Mouse (Mus musculus): ENCODE measurements around the gene Isl2. TPM values are rescaled to one million over a fixed set of nuclear protein-coding genes. Genes with fewer than 3 reads are reported as not detected.

The Isl2 gene
- polyA plus RNA-seq, 1 experiment from 2014 or later: 1.00 TPM

- ATAC-seq (replicated peaks; ENCODE audit: extremely low read depth, insufficient read depth, low FRiP score): no peak
- H3K27me3 ChIP-seq (ENCODE audit: control insufficient read depth, insufficient read depth, low read length): peaks cover 61% of the 10 kb centered on the region
- no peak overlapping the region for H3K4me2 ChIP-seq (ENCODE audit: low read depth, low read length)
- H3K4me1 ChIP-seq (ENCODE audit: control insufficient read depth, insufficient read depth, low read length): peaks cover 13% of the 10 kb centered on the region
- H3K36me3 ChIP-seq (ENCODE audit: control insufficient read depth, insufficient read depth): no peaks in the 10 kb centered on the region
- no peaks in the 10 kb centered on the region for H3K9me3 ChIP-seq (replicated peaks; ENCODE audit: control insufficient read depth, low read length)
- no peak overlapping the region for H3K4me3 ChIP-seq (ENCODE audit: low read length)
- no peak overlapping the region for H3K27ac ChIP-seq (ENCODE audit: low read length)
- no peak overlapping the region for H3K9ac ChIP-seq (ENCODE audit: low read length)
- WGBS: 10% methylated on average over 1 of the region's 1 CpGs
Observed at GRCm38 (mm10) chr9:55539006-55539405, 534 bp downstream of the Isl2 start.

DNA sequence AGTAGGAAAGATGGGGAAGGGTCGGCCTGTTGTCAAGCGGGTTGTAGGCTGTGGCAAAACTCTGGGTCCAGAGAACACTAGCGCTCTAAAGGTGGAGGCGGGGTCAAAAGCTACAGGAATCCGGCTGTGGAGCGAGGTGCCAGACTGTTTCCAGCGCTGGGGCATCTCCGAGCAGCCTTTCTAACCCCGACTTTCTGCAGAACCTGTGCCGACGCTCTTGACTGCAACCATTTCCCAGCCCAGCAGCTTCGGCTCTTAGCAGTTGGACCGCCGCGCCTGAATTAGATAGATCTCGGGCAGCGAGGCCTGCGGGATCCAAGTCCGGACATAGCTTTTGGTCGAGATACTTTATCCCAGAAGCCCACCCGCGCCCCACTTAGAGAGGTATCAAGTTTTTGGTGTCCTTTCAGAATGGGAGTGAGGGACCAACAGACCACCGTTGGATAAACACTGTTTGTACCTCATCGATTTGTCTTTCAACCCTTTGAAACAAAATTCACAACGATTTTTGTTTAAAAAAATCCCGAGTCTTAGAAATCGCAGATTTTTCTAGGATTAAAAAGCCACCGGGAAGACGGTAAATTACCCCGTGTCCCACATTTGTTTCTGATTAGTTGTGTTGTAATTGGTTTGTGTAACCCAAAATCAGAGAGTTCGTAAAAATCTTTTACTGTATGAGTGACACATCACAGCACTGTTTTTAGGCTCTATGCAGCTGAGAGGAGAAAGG is 1.4 kb downstream of the Isl2 start:
- Histone ChIP-seq H3K27me3 (ENCODE audit: control insufficient read depth, insufficient read depth, low read length) (peaks cover 66% of the 10 kb centered on the region), H3K4me3 (ENCODE audit: low read length) (peak overlapping the region; percentile 44), H3K9me3 (replicated peaks; ENCODE audit: control insufficient read depth, low read length) (no peaks in the 10 kb centered on the region), H3K4me2 (ENCODE audit: low read depth, low read length) (peak overlapping the region; percentile 5; the same call in 1 of the 2 replicates), H3K27ac (ENCODE audit: low read length) (no peak overlapping the region), H3K4me1 (ENCODE audit: control insufficient read depth, insufficient read depth, low read length) (peaks cover 19% of the 10 kb centered on the region), H3K9ac (ENCODE audit: low read length) (no peak overlapping the region), H3K36me3 (ENCODE audit: control insufficient read depth, insufficient read depth) (no peaks in the 10 kb centered on the region)
- ATAC-seq (replicated peaks; ENCODE audit: extremely low read depth, insufficient read depth, low FRiP score): no peak
- 3% methylated on average over 31 of the region's 31 CpGs for WGBS

GRCm38 (mm10) chr9:55540391-55540770 is 1.9 kb downstream of the Isl2 start:
- Histone ChIP-seq H3K4me2 (ENCODE audit: low read depth, low read length) (peak overlapping the region; percentile 72), H3K36me3 (ENCODE audit: control insufficient read depth, insufficient read depth) (no peaks in the 10 kb centered on the region), H3K9ac (ENCODE audit: low read length) (no peak overlapping the region), H3K27ac (ENCODE audit: low read length) (no peak overlapping the region), H3K27me3 (ENCODE audit: control insufficient read depth, insufficient read depth, low read length) (peaks cover 72% of the 10 kb centered on the region), H3K4me1 (ENCODE audit: control insufficient read depth, insufficient read depth, low read length) (peaks cover 23% of the 10 kb centered on the region), H3K9me3 (replicated peaks; ENCODE audit: control insufficient read depth, low read length) (no peaks in the 10 kb centered on the region), H3K4me3 (ENCODE audit: low read length) (peak overlapping the region; percentile 44)
- WGBS: 2% methylated on average over 12 of the region's 12 CpGs
- ATAC-seq (replicated peaks; ENCODE audit: extremely low read depth, insufficient read depth, low FRiP score): no peak

GRCm38 (mm10) chr9:55540888-55541287 is 2.4 kb downstream of the Isl2 start:
- Histone ChIP-seq H3K36me3 (ENCODE audit: control insufficient read depth, insufficient read depth) (no peaks in the 10 kb centered on the region), H3K4me2 (ENCODE audit: low read depth, low read length) (peak overlapping the region; percentile 72), H3K4me3 (ENCODE audit: low read length) (peak overlapping the region; percentile 44), H3K4me1 (ENCODE audit: control insufficient read depth, insufficient read depth, low read length) (peaks cover 27% of the 10 kb centered on the region), H3K9ac (ENCODE audit: low read length) (no peak overlapping the region), H3K27ac (ENCODE audit: low read length) (no peak overlapping the region), H3K9me3 (replicated peaks; ENCODE audit: control insufficient read depth, low read length) (no peaks in the 10 kb centered on the region; the same call in 1 of the 2 replicates), H3K27me3 (ENCODE audit: control insufficient read depth, insufficient read depth, low read length) (peaks cover 76% of the 10 kb centered on the region)
- under 1% methylated on average over 28 of the region's 28 CpGs for WGBS
- ATAC-seq (replicated peaks; ENCODE audit: extremely low read depth, insufficient read depth, low FRiP score): peak; percentile 49

- no peak for ATAC-seq (replicated peaks; ENCODE audit: extremely low read depth, insufficient read depth, low FRiP score)
- 1% methylated on average over 59 of the region's 59 CpGs for WGBS
- H3K4me2 ChIP-seq (ENCODE audit: low read depth, low read length): peak overlapping the region; percentile 72
- no peak overlapping the region for H3K9ac ChIP-seq (ENCODE audit: low read length)
- peaks cover 80% of the 10 kb centered on the region for H3K27me3 ChIP-seq (ENCODE audit: control insufficient read depth, insufficient read depth, low read length)
- H3K4me3 ChIP-seq (ENCODE audit: low read length): peak overlapping the region; percentile 44
- H3K4me1 ChIP-seq (ENCODE audit: control insufficient read depth, insufficient read depth, low read length): peaks cover 36% of the 10 kb centered on the region
- H3K27ac ChIP-seq (ENCODE audit: low read length): no peak overlapping the region
- no peaks in the 10 kb centered on the region for H3K36me3 ChIP-seq (ENCODE audit: control insufficient read depth, insufficient read depth)
- H3K9me3 ChIP-seq (replicated peaks; ENCODE audit: control insufficient read depth, low read length): peaks cover 3% of the 10 kb centered on the region; the same call in 1 of the 2 replicates
Observed at GRCm38 (mm10) chr9:55541681-55542365, 3.4 kb downstream of the Isl2 start.

DNA sequence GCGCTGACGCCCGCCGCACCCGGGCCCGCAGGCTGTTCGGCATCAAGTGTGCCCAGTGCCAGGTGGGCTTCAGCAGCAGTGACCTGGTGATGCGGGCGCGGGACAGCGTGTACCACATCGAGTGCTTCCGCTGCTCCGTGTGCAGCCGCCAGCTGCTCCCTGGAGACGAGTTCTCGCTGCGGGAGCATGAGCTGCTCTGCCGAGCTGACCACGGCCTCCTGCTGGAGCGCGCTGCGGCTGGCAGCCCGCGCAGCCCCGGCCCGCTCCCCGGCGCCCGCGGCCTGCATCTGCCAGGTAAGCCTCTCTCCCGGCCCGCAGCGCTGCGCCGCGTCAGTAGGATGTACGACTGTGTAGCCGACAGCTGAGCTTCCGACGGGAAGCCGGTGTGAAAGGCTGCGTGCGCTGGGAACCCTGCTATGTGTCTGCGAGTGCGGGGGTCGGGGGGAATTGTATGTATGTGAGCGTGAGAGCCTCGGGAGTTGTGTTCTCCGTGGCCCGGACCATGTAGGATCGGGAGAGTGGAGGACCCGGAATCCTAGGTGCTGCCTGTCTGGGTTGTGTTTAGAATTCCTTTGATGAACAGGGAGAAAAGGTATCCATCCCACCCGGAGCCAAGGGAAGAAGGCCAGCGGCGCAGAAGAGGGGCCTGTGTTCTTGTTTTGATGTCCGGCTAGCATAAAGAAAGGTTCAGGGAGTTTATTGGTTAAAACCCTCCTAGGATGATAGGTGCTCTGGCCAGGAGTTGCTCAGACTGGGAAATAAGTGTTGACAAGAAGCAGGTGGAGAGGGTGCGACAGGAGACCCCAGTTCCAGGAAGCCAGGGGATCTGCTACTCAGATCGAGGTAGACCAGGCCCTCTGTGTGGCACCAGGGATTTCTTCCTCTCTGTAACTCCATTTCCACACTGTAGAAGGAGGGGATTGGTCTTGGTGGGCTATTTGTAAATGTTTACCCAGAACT is 4.2 kb downstream of the Isl2 start:
- H3K27me3 ChIP-seq (ENCODE audit: control insufficient read depth, insufficient read depth, low read length): peaks cover 80% of the 10 kb centered on the region
- no peak overlapping the region for H3K27ac ChIP-seq (ENCODE audit: low read length)
- H3K4me1 ChIP-seq (ENCODE audit: control insufficient read depth, insufficient read depth, low read length): peaks cover 36% of the 10 kb centered on the region
- H3K4me3 ChIP-seq (ENCODE audit: low read length): peak overlapping the region; percentile 44
- H3K9ac ChIP-seq (ENCODE audit: low read length): no peak overlapping the region
- H3K36me3 ChIP-seq (ENCODE audit: control insufficient read depth, insufficient read depth): no peaks in the 10 kb centered on the region
- no peak for ATAC-seq (replicated peaks; ENCODE audit: extremely low read depth, insufficient read depth, low FRiP score)
- H3K9me3 ChIP-seq (replicated peaks; ENCODE audit: control insufficient read depth, low read length): peaks cover 3% of the 10 kb centered on the region; the same call in 1 of the 2 replicates
- peak overlapping the region; percentile 72 for H3K4me2 ChIP-seq (ENCODE audit: low read depth, low read length)
- WGBS: 4% methylated on average over 59 of the region's 59 CpGs

- Histone ChIP-seq H3K9me3 (replicated peaks; ENCODE audit: control insufficient read depth, low read length) (peaks cover 3% of the 10 kb centered on the region; the same call in 1 of the 2 replicates), H3K27me3 (ENCODE audit: control insufficient read depth, insufficient read depth, low read length) (peaks cover 82% of the 10 kb centered on the region), H3K36me3 (ENCODE audit: control insufficient read depth, insufficient read depth) (no peaks in the 10 kb centered on the region), H3K4me3 (ENCODE audit: low read length) (peak overlapping the region; percentile 34), H3K4me2 (ENCODE audit: low read depth, low read length) (no peak overlapping the region), H3K4me1 (ENCODE audit: control insufficient read depth, insufficient read depth, low read length) (peaks cover 36% of the 10 kb centered on the region), H3K9ac (ENCODE audit: low read length) (no peak overlapping the region), H3K27ac (ENCODE audit: low read length) (no peak overlapping the region)
- no peak for ATAC-seq (replicated peaks; ENCODE audit: extremely low read depth, insufficient read depth, low FRiP score)
- WGBS: 21% methylated on average over 8 of the region's 8 CpGs
Observed at GRCm38 (mm10) chr9:55543336-55543702, 4.8 kb downstream of the Isl2 start.

DNA sequence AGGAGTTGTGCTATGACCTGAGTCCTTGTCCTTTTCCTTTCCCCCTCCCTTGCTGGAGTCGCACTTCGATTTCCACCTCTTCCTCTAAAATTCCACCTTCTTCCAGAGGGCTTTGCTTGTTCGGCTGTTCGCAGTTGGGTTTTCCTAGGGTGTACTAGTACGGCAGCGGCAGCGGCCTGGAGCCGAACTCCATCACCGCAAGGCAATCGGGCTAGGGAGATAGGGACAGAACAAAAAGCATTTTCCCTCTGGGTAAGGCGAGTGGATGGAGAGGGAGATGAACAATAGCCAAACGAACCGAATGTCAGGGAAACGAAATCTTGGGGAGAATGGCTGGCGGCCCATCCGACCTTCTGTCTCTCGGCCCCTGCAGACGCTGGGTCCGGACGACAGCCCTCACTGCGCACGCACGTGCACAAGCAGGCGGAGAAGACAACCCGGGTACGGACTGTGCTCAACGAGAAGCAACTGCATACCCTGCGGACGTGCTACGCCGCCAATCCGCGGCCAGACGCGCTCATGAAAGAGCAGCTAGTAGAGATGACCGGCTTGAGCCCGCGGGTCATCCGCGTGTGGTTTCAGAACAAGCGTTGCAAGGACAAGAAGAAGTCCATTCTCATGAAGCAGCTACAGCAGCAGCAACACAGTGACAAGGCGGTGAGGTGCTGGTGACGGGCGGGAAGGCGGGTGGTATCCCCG is 5.4 kb downstream of the Isl2 start:
- Histone ChIP-seq H3K9ac (ENCODE audit: low read length) (no peak overlapping the region), H3K4me1 (ENCODE audit: control insufficient read depth, insufficient read depth, low read length) (peaks cover 36% of the 10 kb centered on the region), H3K4me3 (ENCODE audit: low read length) (peak overlapping the region; percentile 34), H3K9me3 (replicated peaks; ENCODE audit: control insufficient read depth, low read length) (peaks cover 3% of the 10 kb centered on the region; the same call in 1 of the 2 replicates), H3K36me3 (ENCODE audit: control insufficient read depth, insufficient read depth) (no peaks in the 10 kb centered on the region), H3K27ac (ENCODE audit: low read length) (no peak overlapping the region), H3K27me3 (ENCODE audit: control insufficient read depth, insufficient read depth, low read length) (peaks cover 82% of the 10 kb centered on the region), H3K4me2 (ENCODE audit: low read depth, low read length) (peak overlapping the region; percentile 52)
- WGBS: 3% methylated on average over 46 of the region's 46 CpGs
- no peak for ATAC-seq (replicated peaks; ENCODE audit: extremely low read depth, insufficient read depth, low FRiP score)
